Comparison of ENCODE assay signal across 20 mouse cellular contexts in the genomic region with DNA sequence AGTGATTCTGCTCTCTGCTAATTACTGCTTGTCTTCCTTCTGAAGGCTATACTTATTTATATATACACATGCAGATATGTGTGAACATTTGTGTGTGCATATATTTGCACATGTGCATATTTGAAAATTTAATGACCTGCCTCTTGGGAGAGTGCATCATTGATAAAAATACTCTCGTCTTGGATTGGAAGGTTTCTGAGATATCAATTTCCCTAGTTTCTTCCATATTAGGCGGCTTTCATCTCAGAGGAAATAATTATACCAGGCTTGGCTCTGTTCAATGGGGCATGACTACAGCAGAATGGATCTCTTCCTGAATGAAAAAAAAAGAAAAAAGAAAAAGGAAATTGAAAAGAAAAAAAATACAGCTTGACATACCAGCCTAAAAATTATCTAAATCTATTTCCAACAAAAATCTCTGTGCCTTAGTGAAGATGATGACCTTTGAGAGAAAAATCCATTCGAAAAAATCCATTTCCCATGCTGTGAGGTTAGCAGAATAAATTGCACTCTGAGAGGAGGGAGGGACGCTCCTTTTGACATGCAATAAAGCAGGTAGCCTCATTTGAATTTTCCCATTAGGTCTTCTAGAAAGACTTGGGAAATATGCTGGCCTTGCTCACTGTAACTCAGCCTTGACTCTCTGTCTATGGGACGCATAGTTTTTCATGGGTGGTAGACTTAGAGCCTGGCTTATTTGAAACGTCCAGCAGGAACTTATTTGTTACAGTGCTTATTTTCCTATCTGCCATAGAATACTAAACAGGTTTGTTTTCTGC. TPM values are rescaled to one million over a fixed set of nuclear protein-coding genes. Genes with fewer than 3 reads are reported as not detected.
A peak's percentile ranks its signal among the peaks of the same experiment; 100 is the strongest.
DNase-seq lines count a peak whose midpoint lies in the region; ATAC-seq lines count a peak whose summit lies in the region.
"Had no signal": no experiment of that assay in that cellular context is flagged by ENCODE, and none has a peak within 500 bp of the region (broad histone marks: within the 10 kb centered on the region; RNA-seq: fewer than 3 reads in every experiment).

No protein-coding gene starts in this region.

- no peaks in the 10 kb centered on the region for H3K27me3 ChIP-seq in forebrain, embryonic 16.5 days (replicated peaks; ENCODE audit: control insufficient read depth, insufficient read depth, low read length)
- H3K27me3 ChIP-seq in forebrain, embryonic 12.5 days: no peaks in the 10 kb centered on the region
- no peaks in the 10 kb centered on the region for H3K27me3 ChIP-seq in hindbrain, embryonic 14.5 days (ENCODE audit: control insufficient read depth, insufficient read depth, low read length)
- no peaks in the 10 kb centered on the region for H3K27me3 ChIP-seq in hindbrain, embryonic 11.5 days (ENCODE audit: control insufficient read depth, insufficient read depth, low read length)
- no peaks in the 10 kb centered on the region for H3K27me3 ChIP-seq in neural tube, embryonic 13.5 days
- H3K27me3 ChIP-seq: CH12.LX; heart, embryonic 12.5 days; intestine, embryonic 15.5 days; Patski had no signal

- no peak for DNase-seq in hindbrain, embryonic 14.5 days (ENCODE audit: low spot score)
- no peak for DNase-seq in hindbrain, embryonic 11.5 days (ENCODE audit: low spot score)
- no peak for DNase-seq in neural tube, embryonic 10.5 days (ENCODE audit: extremely low spot score, low spot score)
- DNase-seq in kidney, adult 18-20 months: no peak
- DNase-seq: adrenal gland, postnatal 14 days; cerebellum, adult 2 months; cerebellum, postnatal 10 days; gastrocnemius, postnatal 14 days; kidney, adult 2 months had no signal

- no peak overlapping the region for H3K27ac ChIP-seq in forebrain, embryonic 16.5 days (ENCODE audit: low read length)
- no peak overlapping the region for H3K27ac ChIP-seq in forebrain, embryonic 12.5 days
- H3K27ac ChIP-seq in hindbrain, embryonic 14.5 days: peak overlapping the region; percentile 9; the same call in 1 of the 2 replicates
- no peak overlapping the region for H3K27ac ChIP-seq in hindbrain, embryonic 11.5 days (ENCODE audit: low read depth, low read length)
- 0 out of 2 replicates have a peak overlapping the region, but pooled peaks have one; percentile 2 for H3K27ac ChIP-seq in neural tube, embryonic 13.5 days (replicated peaks)
- H3K27ac ChIP-seq: embryonic facial prominence, embryonic 10.5 days; intestine, embryonic 15.5 days had no signal

- no peak overlapping the region for H3K4me2 ChIP-seq in forebrain, embryonic 16.5 days (ENCODE audit: low read length)
- H3K4me2 ChIP-seq in forebrain, embryonic 12.5 days: no peak overlapping the region
- H3K4me2 ChIP-seq in hindbrain, embryonic 14.5 days (replicated peaks): no peak overlapping the region
- H3K4me2 ChIP-seq in hindbrain, embryonic 11.5 days (replicated peaks; ENCODE audit: low read depth, low read length): no peak overlapping the region
- no peak overlapping the region for H3K4me2 ChIP-seq in neural tube, embryonic 13.5 days
- H3K4me2 ChIP-seq: heart, embryonic 12.5 days; intestine, embryonic 15.5 days had no signal

- H3K36me3 ChIP-seq in forebrain, embryonic 16.5 days (ENCODE audit: control insufficient read depth, insufficient read depth): no peaks in the 10 kb centered on the region
- no peaks in the 10 kb centered on the region for H3K36me3 ChIP-seq in forebrain, embryonic 12.5 days (replicated peaks)
- no peaks in the 10 kb centered on the region for H3K36me3 ChIP-seq in hindbrain, embryonic 14.5 days (replicated peaks; ENCODE audit: control insufficient read depth, insufficient read depth)
- no peaks in the 10 kb centered on the region for H3K36me3 ChIP-seq in hindbrain, embryonic 11.5 days (ENCODE audit: control insufficient read depth, insufficient read depth, low read length)
- H3K36me3 ChIP-seq in neural tube, embryonic 13.5 days: no peaks in the 10 kb centered on the region
- H3K36me3 ChIP-seq: embryonic facial prominence, embryonic 10.5 days; heart, embryonic 12.5 days; intestine, embryonic 15.5 days had no signal

- H3K9ac ChIP-seq in forebrain, embryonic 16.5 days (replicated peaks; ENCODE audit: low read depth, low read length): no peak overlapping the region
- H3K9ac ChIP-seq in forebrain, embryonic 12.5 days: no peak overlapping the region
- H3K9ac ChIP-seq in hindbrain, embryonic 14.5 days: no peak overlapping the region
- H3K9ac ChIP-seq in hindbrain, embryonic 11.5 days (ENCODE audit: low read depth, low read length): no peak overlapping the region
- H3K9ac ChIP-seq in neural tube, embryonic 13.5 days: no peak overlapping the region
- H3K9ac ChIP-seq: heart, embryonic 12.5 days; intestine, embryonic 15.5 days had no signal

- ATAC-seq in forebrain, embryonic 16.5 days: peak; percentile 69
- ATAC-seq in forebrain, embryonic 12.5 days (ENCODE audit: low FRiP score): no peak; the same call in 1 of the 2 replicates
- peak; percentile 60; the same call in 1 of the 2 replicates for ATAC-seq in hindbrain, embryonic 14.5 days (ENCODE audit: low FRiP score)
- no peak for ATAC-seq in hindbrain, embryonic 11.5 days (ENCODE audit: low FRiP score)
- peak; percentile 50; the same call in 1 of the 2 replicates for ATAC-seq in neural tube, embryonic 13.5 days (ENCODE audit: low read depth)
- ATAC-seq: activated CD4-positive, CD25-positive, alpha-beta regulatory T cell, adult 4 months; intestine, embryonic 15.5 days; Patski had no signal

- no peak overlapping the region for H3K4me3 ChIP-seq in forebrain, embryonic 16.5 days (replicated peaks; ENCODE audit: low read length)
- H3K4me3 ChIP-seq in forebrain, embryonic 12.5 days (replicated peaks): no peak overlapping the region
- no peak overlapping the region for H3K4me3 ChIP-seq in hindbrain, embryonic 14.5 days (replicated peaks; ENCODE audit: low read length)
- no peak overlapping the region for H3K4me3 ChIP-seq in hindbrain, embryonic 11.5 days (ENCODE audit: low read depth, low read length)
- no peak overlapping the region for H3K4me3 ChIP-seq in neural tube, embryonic 13.5 days
- H3K4me3 ChIP-seq: embryonic facial prominence, embryonic 10.5 days; heart, embryonic 12.5 days; intestine, embryonic 15.5 days had no signal

- H3K4me1 ChIP-seq in forebrain, embryonic 16.5 days (replicated peaks; ENCODE audit: control insufficient read depth, insufficient read depth, low read length): peaks cover 4% of the 10 kb centered on the region
- H3K4me1 ChIP-seq in forebrain, embryonic 12.5 days: no peaks in the 10 kb centered on the region
- H3K4me1 ChIP-seq in hindbrain, embryonic 14.5 days (replicated peaks; ENCODE audit: control insufficient read depth, insufficient read depth, low read length): no peaks in the 10 kb centered on the region
- no peaks in the 10 kb centered on the region for H3K4me1 ChIP-seq in hindbrain, embryonic 11.5 days (replicated peaks; ENCODE audit: control insufficient read depth, insufficient read depth, low read length)
- H3K4me1 ChIP-seq in neural tube, embryonic 13.5 days (replicated peaks): no peaks in the 10 kb centered on the region
- H3K4me1 ChIP-seq: embryonic facial prominence, embryonic 10.5 days; intestine, embryonic 15.5 days had no signal

- 44% methylated on average over 6 of the region's 6 CpGs for WGBS in forebrain, embryonic 16.5 days
- 65% methylated on average over 6 of the region's 6 CpGs for WGBS in forebrain, embryonic 12.5 days
- WGBS in hindbrain, embryonic 14.5 days: 43% methylated on average over 6 of the region's 6 CpGs
- 62% methylated on average over 6 of the region's 6 CpGs for WGBS in hindbrain, embryonic 11.5 days
- whole genome bisulfite sequencing in neural tube, embryonic 13.5 days: 52% methylated on average over 6 of the region's 6 CpGs

- no peaks in the 10 kb centered on the region for H3K9me3 ChIP-seq in forebrain, embryonic 16.5 days (ENCODE audit: control insufficient read depth, low read length)
- H3K9me3 ChIP-seq in forebrain, embryonic 12.5 days: no peaks in the 10 kb centered on the region
- no peaks in the 10 kb centered on the region for H3K9me3 ChIP-seq in hindbrain, embryonic 14.5 days (ENCODE audit: control insufficient read depth, low read length)
- no peaks in the 10 kb centered on the region for H3K9me3 ChIP-seq in hindbrain, embryonic 11.5 days (ENCODE audit: control insufficient read depth, low read length)
- H3K9me3 ChIP-seq in neural tube, embryonic 13.5 days: no peaks in the 10 kb centered on the region
- H3K9me3 ChIP-seq: embryonic facial prominence, embryonic 10.5 days; heart, embryonic 12.5 days; intestine, embryonic 15.5 days had no signal

RNA-seq across cellular contexts. Expression of a gene that starts 24.4 kb away (rescaled TPM):
- polyA plus RNA-seq in forebrain, embryonic 16.5 days (2015; fragmentation: Nextera tagmentation; extraction: Ambion mirVana): not detected in 2 replicates
- polyA plus RNA-seq in forebrain, embryonic 12.5 days (2016; fragmentation: Nextera tagmentation; extraction: Ambion mirVana): not detected in 2 replicates
- not detected in 2 replicates for polyA plus RNA-seq in hindbrain, embryonic 14.5 days (2014; fragmentation: Nextera tagmentation; extraction: Ambion mirVana)
- polyA plus RNA-seq in hindbrain, embryonic 11.5 days (2014; fragmentation: Nextera tagmentation; extraction: Ambion mirVana): 0.09 TPM in 1 of 2 replicates, not detected in the other
- polyA plus RNA-seq in neural tube, embryonic 13.5 days (2015; fragmentation: Nextera tagmentation; extraction: Ambion mirVana): not detected in 2 replicates
- polyA plus RNA-seq: activated CD4-positive, CD25-positive, alpha-beta regulatory T cell, adult 4 months; cerebellum, adult 2 months; embryonic facial prominence, embryonic 10.5 days; embryonic facial prominence, embryonic 14.5 days; heart, embryonic 12.5 days; heart, embryonic 16.5 days; intestine, embryonic 15.5 days; kidney, adult 2 months; Patski had no signal

RNA-seq across cellular contexts. Expression of a gene that starts 44.8 kb away (rescaled TPM):
- 11.5 and 13.9 TPM in 2 replicates for polyA plus RNA-seq in forebrain, embryonic 16.5 days (2015; fragmentation: Nextera tagmentation; extraction: Ambion mirVana)
- 14.1 and 19.7 TPM in 2 replicates for polyA plus RNA-seq in forebrain, embryonic 12.5 days (2016; fragmentation: Nextera tagmentation; extraction: Ambion mirVana)
- polyA plus RNA-seq in hindbrain, embryonic 14.5 days (2014; fragmentation: Nextera tagmentation; extraction: Ambion mirVana): 15.1 and 18.3 TPM in 2 replicates
- polyA plus RNA-seq in hindbrain, embryonic 11.5 days (2014; fragmentation: Nextera tagmentation; extraction: Ambion mirVana): 11.8 and 15.8 TPM in 2 replicates
- 6.3 and 8.5 TPM in 2 replicates for polyA plus RNA-seq in neural tube, embryonic 13.5 days (2015; fragmentation: Nextera tagmentation; extraction: Ambion mirVana)

Comparison
In these comparisons a context has a peak if more than half of its experiments do, and no peak if none do; other contexts are left out.
1. ATAC-seq: peak in forebrain, embryonic 16.5 days (single experiment), hindbrain, embryonic 14.5 days (single experiment) and neural tube, embryonic 13.5 days (single experiment); none in forebrain, embryonic 12.5 days (single experiment) and hindbrain, embryonic 11.5 days (single experiment).
2. H3K27ac ChIP-seq: peak in hindbrain, embryonic 14.5 days (single experiment) and neural tube, embryonic 13.5 days (single experiment); none in forebrain, embryonic 16.5 days (single experiment), forebrain, embryonic 12.5 days (single experiment) and hindbrain, embryonic 11.5 days (single experiment).